Mouse (Mus musculus): ENCODE measurements at regions not wholly inside any gene's neighbourhood (a gene's known extent, or its start where the extent isn't known, plus 50 kb on each side); places are given as distances from the start of the nearest gene placed in this dataset.

DNA sequence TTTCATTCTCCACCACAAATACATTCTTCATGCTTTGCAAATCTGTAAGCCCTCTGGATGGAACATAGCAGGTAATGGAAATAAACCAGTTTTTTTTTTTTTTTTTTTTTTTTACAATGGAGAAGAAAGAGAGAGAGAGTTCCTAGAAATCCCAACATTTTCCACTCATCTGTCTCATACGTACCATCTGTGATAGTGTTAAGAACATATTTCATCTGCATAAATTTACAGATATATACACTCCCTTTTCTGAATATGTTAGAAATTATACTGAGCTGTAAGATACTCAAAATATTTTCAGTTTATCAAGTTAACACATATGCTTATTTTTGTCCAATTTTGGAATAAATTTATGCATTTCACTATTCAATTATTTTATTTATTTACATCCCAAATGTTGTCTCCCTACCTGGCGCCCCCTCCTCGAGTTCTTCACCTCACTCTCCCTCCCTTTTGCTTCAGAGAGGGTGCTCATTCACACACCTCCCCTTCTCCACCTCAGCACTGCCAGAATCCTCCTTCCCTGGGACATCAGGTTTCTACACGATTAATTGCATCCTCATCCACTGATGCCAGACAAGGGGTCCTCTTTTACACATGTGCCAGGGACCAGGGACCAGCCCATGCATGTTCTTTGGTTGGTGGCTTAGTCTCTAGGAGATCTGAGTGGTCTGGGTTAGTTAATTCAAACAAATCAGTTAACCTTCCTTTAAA is 943.0 kb upstream of the Foxg1 start:
- TF ChIP-seq CTCF (IDR thresholded peaks at IDR 0.05; ENCODE audit: borderline replicate concordance, insufficient read depth, low read depth, low read length) (no peak), POLR2A (IDR thresholded peaks at IDR 0.05; ENCODE audit: borderline replicate concordance, insufficient read depth, low read length) (no peak)

All from cerebellum, adult 2 months (tissue).